Mouse (Mus musculus) CD4-positive, CD25-positive, alpha-beta regulatory T cell, adult 2 months (primary cell): ENCODE measurements at regions not wholly inside any gene's neighbourhood (a gene's known extent, or its start where the extent isn't known, plus 50 kb on each side); places are given as distances from the start of the nearest gene placed in this dataset.

ENCODE experiments used
- DNase-seq: peaks from one replicate; pipeline ENCODE4 v3.0.0-alpha.2; 2012; ENCODE audit warnings: low read depth, low spot score

DNA sequence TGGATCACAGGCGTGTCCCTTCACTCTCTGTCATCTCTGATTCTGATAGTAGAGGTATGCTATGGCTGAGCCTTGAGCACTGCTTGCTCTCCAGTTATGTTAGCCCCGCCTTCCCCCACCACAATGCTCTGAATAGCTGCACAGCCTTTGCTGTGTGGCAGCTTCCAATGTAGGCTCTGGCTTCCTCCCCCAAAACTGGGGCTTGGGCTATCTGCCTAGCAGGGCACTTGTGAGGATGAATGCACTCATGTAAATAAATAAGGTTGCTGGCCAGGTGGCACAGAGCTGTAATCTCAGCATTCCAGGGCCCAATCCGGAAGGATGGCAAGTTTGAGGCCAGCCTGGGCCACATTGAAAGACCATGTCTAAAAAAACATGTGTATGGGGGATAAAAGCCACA lies 103.6 kb upstream of the Sdk1 start:
- DNase-seq = no peak

DNA sequence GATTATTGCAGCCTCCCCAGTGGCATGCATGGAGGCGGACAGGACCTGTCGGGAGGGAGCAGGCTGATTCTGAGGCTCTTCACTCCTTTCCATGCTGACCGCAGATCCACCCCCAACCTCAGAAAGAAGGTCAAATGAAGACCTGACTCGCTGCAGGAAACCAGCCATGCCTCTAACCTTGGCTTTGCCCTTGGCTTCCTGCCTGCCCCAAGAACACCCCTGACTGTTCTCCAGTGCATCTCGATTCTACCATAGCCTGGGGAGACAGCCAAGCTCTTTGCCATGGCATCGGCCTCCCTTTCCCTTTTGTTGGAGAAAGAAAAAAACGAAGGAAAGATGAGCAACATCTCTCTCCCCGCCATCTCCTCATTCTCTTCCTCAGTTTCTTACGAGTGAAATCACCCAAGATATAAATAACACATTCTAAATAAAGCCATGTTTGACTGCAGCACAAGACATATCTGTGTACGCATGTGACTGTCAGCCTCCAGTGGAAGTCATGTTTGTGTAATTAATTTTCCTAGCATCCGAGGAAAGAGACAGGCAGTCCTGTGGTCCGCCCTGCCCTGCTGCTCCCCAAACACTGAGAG lies 102.4 kb upstream of the Sdk1 start:
- no peak for DNase-seq

DNA sequence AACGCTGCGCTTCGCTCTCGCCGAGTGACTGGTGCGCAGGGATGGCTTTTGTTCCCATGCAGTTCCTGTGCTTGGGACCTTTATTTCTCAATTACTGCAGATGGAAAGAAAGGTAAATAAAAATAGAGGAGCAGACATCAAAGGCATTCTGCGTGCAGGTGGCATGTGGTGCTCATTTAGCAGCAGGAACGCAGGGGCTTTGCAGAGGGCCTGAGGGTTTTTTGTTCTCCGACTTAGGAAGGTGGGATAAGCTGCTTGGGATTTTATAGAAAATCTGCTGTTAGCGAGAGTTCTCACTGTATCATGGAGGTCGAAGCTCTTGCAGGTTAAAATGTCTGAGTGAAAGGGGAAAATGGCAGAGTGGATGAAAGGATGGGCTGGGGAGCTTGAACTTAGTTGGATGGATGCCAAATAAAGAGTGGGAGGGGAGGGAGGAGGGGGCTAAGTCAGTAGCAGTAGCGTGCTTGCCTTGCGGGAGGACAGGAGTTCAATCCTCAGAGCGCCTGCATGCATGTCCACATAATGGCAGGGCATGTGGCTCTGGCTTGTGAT lies 101.9 kb upstream of the Sdk1 start:
- DNase-seq = no peak

DNA sequence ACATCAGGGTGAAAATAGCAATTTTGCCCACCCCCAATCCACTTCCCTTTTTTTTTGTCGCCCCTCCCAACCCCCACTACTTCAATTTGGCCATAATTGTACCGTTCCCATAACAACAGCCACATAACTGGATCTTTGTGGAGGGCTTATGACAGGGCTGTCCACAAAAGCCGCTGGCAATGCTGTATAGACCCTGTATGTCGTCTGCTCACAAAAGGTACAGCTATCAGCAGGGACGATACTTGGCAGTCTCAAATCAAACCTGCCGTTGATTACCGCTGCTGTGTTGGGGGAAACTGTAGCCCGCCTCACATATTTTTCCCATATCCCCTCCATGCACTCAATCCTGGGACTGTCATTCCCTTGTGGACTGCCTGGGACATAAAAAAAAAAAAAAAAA lies 80.9 kb upstream of the Sdk1 start:
- DNase-seq = no peak

DNA sequence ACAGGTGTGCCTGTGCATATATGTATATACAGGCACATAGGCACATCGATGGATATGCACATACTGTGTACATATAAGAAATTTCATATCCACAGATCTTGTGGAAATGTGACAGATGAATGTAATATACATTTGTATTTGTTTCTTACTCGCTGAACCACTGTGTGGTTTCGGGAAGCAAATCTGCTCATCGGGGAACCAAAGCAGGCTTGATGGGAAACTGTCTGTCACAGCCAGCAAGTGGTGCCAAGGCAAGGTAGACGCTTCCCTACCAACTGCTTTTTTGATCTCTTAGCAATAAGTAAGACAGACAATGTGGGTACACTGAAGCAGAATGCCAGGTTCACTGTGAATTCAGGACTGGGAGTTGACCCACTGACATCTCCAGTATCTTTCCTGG lies 80.3 kb upstream of the Sdk1 start:
- DNase-seq = no peak

DNA sequence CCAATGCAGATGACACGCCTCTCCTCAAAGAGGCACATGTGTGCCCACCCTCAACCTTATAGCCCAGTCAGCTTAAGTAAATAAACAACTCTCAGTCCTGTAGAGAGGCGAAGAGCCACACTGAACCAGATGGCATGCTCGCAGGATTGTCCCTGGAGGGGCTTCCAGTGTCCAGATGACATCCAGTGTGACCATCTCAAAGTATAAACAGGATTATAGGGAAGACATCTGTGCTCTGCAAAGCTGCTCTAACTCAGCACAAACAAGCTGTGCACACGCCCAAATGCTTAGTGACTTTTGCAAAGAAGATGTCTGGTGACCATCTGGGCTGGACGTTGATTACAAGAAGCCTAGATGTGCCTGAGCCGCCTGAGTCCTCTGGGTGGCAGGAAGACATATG lies 58.8 kb upstream of the Sdk1 start:
- DNase-seq = no peak

DNA sequence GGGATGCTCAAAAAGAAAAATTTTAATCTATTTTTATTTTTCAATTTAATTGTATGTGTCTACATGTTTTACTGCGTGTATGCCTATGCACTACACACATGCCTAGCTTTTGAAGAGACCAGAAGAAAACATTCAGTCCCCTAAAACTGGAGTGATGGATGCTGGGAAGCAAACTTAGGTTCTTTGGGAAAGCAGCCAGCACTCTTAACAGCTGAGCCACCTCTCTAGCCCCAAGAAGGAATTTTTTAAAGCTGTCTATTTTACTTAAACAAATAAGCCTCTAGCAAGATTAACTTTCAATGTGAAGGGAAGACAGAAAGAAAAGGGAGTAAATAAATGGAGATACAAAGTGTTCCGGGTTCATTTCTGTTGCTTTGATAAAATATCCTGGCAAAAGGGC lies 52.3 kb upstream of the Sdk1 start:
- no peak for DNase-seq
